23 mouse cellular contexts compared by ENCODE assay signal in genomic region chr5:103975736-103976135, GRCm38 (mm10). TPM values are rescaled to one million over a fixed set of nuclear protein-coding genes. Genes with fewer than 3 reads are reported as not detected.
DNase-seq lines count a peak whose midpoint lies in the region; ATAC-seq lines count a peak whose summit lies in the region.
"Had no signal": no experiment of that assay in that cellular context is flagged by ENCODE, and none has a peak within 500 bp of the region (broad histone marks: within the 10 kb centered on the region; RNA-seq: fewer than 3 reads in every experiment).

No protein-coding gene starts in this region.

- intact Hi-C loops in heart, postnatal 25 days (cut with DNase I), result no loop called here

- H3K27me3 ChIP-seq in heart, embryonic 10.5 days (ENCODE audit: insufficient read depth, poor library complexity, severe bottlenecking), result no peaks in the 10 kb centered on the region
- no peaks in the 10 kb centered on the region for H3K27me3 ChIP-seq in hindbrain, embryonic 12.5 days
- H3K27me3 ChIP-seq: embryonic facial prominence, embryonic 12.5 days; forebrain, embryonic 15.5 days; heart, embryonic 13.5 days; hindbrain, embryonic 13.5 days had no signal

- H3K36me3 ChIP-seq in heart, embryonic 10.5 days, result no peaks in the 10 kb centered on the region
- no peaks in the 10 kb centered on the region for H3K36me3 ChIP-seq in hindbrain, embryonic 12.5 days
- H3K36me3 ChIP-seq: embryonic facial prominence, embryonic 12.5 days; forebrain, embryonic 15.5 days; G1E; heart, embryonic 13.5 days; hindbrain, embryonic 13.5 days had no signal

- no peak overlapping the region for H3K27ac ChIP-seq in heart, embryonic 10.5 days
- H3K27ac ChIP-seq in hindbrain, embryonic 12.5 days, result no peak overlapping the region
- H3K27ac ChIP-seq: embryonic facial prominence, embryonic 12.5 days; forebrain, embryonic 15.5 days; heart, embryonic 13.5 days; hindbrain, embryonic 13.5 days; hindbrain, postnatal 0 days had no signal

- 74% methylated on average over 7 of the region's 7 CpGs for WGBS in heart, embryonic 10.5 days
- 84% methylated on average over 7 of the region's 7 CpGs for WGBS in hindbrain, embryonic 12.5 days

- H3K4me3 ChIP-seq in heart, embryonic 10.5 days, result no peak overlapping the region
- no peak overlapping the region for H3K4me3 ChIP-seq in hindbrain, embryonic 12.5 days
- H3K4me3 ChIP-seq: embryonic facial prominence, embryonic 12.5 days; forebrain, embryonic 15.5 days; heart, embryonic 13.5 days; hindbrain, embryonic 13.5 days had no signal

- H3K4me1 ChIP-seq in heart, embryonic 10.5 days, result no peaks in the 10 kb centered on the region
- H3K4me1 ChIP-seq in hindbrain, embryonic 12.5 days, result no peaks in the 10 kb centered on the region
- H3K4me1 ChIP-seq: embryonic facial prominence, embryonic 12.5 days; forebrain, embryonic 15.5 days; heart, embryonic 13.5 days; hindbrain, embryonic 13.5 days had no signal

- peak; percentile 53 for DNase-seq in heart, embryonic 10.5 days (ENCODE audit: low spot score)
- DNase-seq in heart, postnatal 25 days (ENCODE audit: low spot score), result no peak
- peak; percentile 63 for DNase-seq in 416B (ENCODE audit: low read depth)
- DNase-seq in urinary bladder, postnatal 14 days (ENCODE audit: low spot score), result no peak
- DNase-seq in thymus, adult 18-20 months, result no peak
- DNase-seq: adrenal gland, adult 8-10 months; adrenal gland, postnatal 36 days; cerebellum, adult 2 months; cerebellum, postnatal 14 days; gastrocnemius, postnatal 10 days; heart, adult 18-20 months; heart, postnatal 4 days had no signal

- no peaks in the 10 kb centered on the region for H3K9me3 ChIP-seq in heart, embryonic 10.5 days
- no peaks in the 10 kb centered on the region for H3K9me3 ChIP-seq in hindbrain, embryonic 12.5 days (replicated peaks)
- H3K9me3 ChIP-seq: embryonic facial prominence, embryonic 12.5 days; forebrain, embryonic 15.5 days; heart, embryonic 13.5 days; hindbrain, embryonic 13.5 days had no signal

- no peak overlapping the region for H3K9ac ChIP-seq in hindbrain, embryonic 12.5 days
- H3K9ac ChIP-seq: embryonic facial prominence, embryonic 12.5 days; forebrain, embryonic 15.5 days; heart, embryonic 13.5 days; hindbrain, embryonic 13.5 days had no signal

- H3K4me2 ChIP-seq in hindbrain, embryonic 12.5 days (replicated peaks), result no peak overlapping the region
- H3K4me2 ChIP-seq: embryonic facial prominence, embryonic 12.5 days; forebrain, embryonic 15.5 days; heart, embryonic 13.5 days; hindbrain, embryonic 13.5 days had no signal

- ATAC-seq in common myeloid progenitor, adult 5-6 weeks (replicated peaks; ENCODE audit: low read depth, poor library complexity, severe bottlenecking), result peak; percentile 45
- ATAC-seq in megakaryocyte progenitor cell, adult 5-6 weeks (replicated peaks; ENCODE audit: poor library complexity), result 0 out of 2 replicates have a peak, but pooled peaks have one; percentile 30
- ATAC-seq in hindbrain, embryonic 12.5 days (ENCODE audit: low FRiP score), result no peak
- ATAC-seq: forebrain, embryonic 15.5 days; hindbrain, postnatal 0 days had no signal

RNA-seq across cellular contexts. Expression of gene Hsd17b13, which starts 1.5 kb away (rescaled TPM):
- not detected in 2 replicates for polyA plus RNA-seq in heart, embryonic 10.5 days (2016; fragmentation: Nextera tagmentation; extraction: Ambion mirVana)
- not detected for total RNA-seq in heart, postnatal 25 days (2021)
- total RNA-seq in common myeloid progenitor, adult 5-6 weeks (2017), result not detected in 2 replicates
- total RNA-seq in megakaryocyte progenitor cell, adult 5-6 weeks (2015), result not detected in 2 replicates
- total RNA-seq in megakaryocyte progenitor cell, adult 5-6 weeks (2017), result 0.12 TPM in 1 of 2 replicates, not detected in the other
- polyA plus RNA-seq in hindbrain, embryonic 12.5 days (2016; fragmentation: Nextera tagmentation; extraction: Ambion mirVana), result not detected in 2 replicates
- total RNA-seq: adrenal gland, adult 8-10 months; G1E; heart, adult 18-20 months; hindbrain, postnatal 0 days had no signal
- polyA plus RNA-seq: C2C12; cerebellum, adult 2 months; embryonic facial prominence, embryonic 12.5 days; forebrain, embryonic 11.5 days; forebrain, embryonic 15.5 days; G1E; hindbrain, embryonic 13.5 days; hindbrain, postnatal 0 days had no signal

RNA-seq across cellular contexts. Expression of gene Hsd17b11, which starts 46.0 kb away (rescaled TPM):
- polyA plus RNA-seq in heart, embryonic 10.5 days (2016; fragmentation: Nextera tagmentation; extraction: Ambion mirVana), result 2.5 and 3.6 TPM in 2 replicates
- 10 to 100 TPM; 25.2 to 29.6 TPM for total RNA-seq in heart, postnatal 25 days (2021)
- 40.1 and 54.7 TPM in 2 replicates for total RNA-seq in common myeloid progenitor, adult 5-6 weeks (2017)
- 76.9 and 81.8 TPM in 2 replicates for total RNA-seq in megakaryocyte progenitor cell, adult 5-6 weeks (2015)
- total RNA-seq in megakaryocyte progenitor cell, adult 5-6 weeks (2017), result 90.0 and 93.6 TPM in 2 replicates
- polyA plus RNA-seq in hindbrain, embryonic 12.5 days (2016; fragmentation: Nextera tagmentation; extraction: Ambion mirVana), result 2.2 and 2.4 TPM in 2 replicates

Comparison
In these comparisons a context has a peak if more than half of its experiments do, and no peak if none do; other contexts are left out.
1. DNase-seq: peak in heart, embryonic 10.5 days (single experiment) and 416B (single experiment); none in heart, postnatal 25 days (single experiment), urinary bladder, postnatal 14 days (single experiment) and thymus, adult 18-20 months (0 of 2).